Mouse (Mus musculus): Measurements from ENCODE around the gene Hhat.

- TF ChIP-seq CTCF (IDR thresholded peaks at IDR 0.05; ENCODE audit: control insufficient read depth, insufficient read depth, insufficient replicate concordance, low read depth, low read length) (no peak), POLR2A (IDR thresholded peaks at IDR 0.05; ENCODE audit: control insufficient read depth, low read depth, low read length) (no peak)
These were observed 118.9 kb downstream of the Hhat start for GRCm38 (mm10) chr1:192651981-192652605.

All from testis, adult 2 months (tissue).